Mouse (Mus musculus) B cell, adult 2 months (primary cell): ENCODE data around the gene Adamts20.

Experiments
- DNase-seq, 2 experiments: peaks; one replicate each; pipeline ENCODE4 v3.0.0; 2022

Adamts20 gene

GRCm38 (mm10) chr15:94334586-94334985, 130.6 kb downstream of the Adamts20 start:
- no peak for DNase-seq

GRCm38 (mm10) chr15:94326626-94327025, 138.6 kb downstream of the Adamts20 start:
- DNase-seq = no peak

- DNase-seq = no peak
Measured at GRCm38 (mm10) chr15:94325509-94326181, 139.6 kb downstream of the Adamts20 start.

- DNase-seq = no peak
Measured at GRCm38 (mm10) chr15:94316171-94316570, 149.0 kb downstream of the Adamts20 start.

- DNase-seq = no peak
Measured at GRCm38 (mm10) chr15:94309689-94310088, 155.5 kb downstream of the Adamts20 start.

GRCm38 (mm10) chr15:94307888-94308287, 157.3 kb downstream of the Adamts20 start:
- no peak for DNase-seq

GRCm38 (mm10) chr15:94303151-94303550, 162.1 kb downstream of the Adamts20 start:
- no peak for DNase-seq

GRCm38 (mm10) chr15:94294084-94294483, 171.1 kb downstream of the Adamts20 start:
- no peak for DNase-seq

- no peak for DNase-seq
Measured at GRCm38 (mm10) chr15:94288015-94288414, 177.2 kb downstream of the Adamts20 start.

GRCm38 (mm10) chr15:94287495-94287894, 177.7 kb downstream of the Adamts20 start:
- DNase-seq = no peak

GRCm38 (mm10) chr15:94276418-94276817, 188.8 kb downstream of the Adamts20 start:
- no peak for DNase-seq

GRCm38 (mm10) chr15:94265630-94266029, 199.6 kb downstream of the Adamts20 start:
- DNase-seq = peak; percentile 56 to 58

- no peak for DNase-seq
Measured at GRCm38 (mm10) chr15:94264497-94264879, 200.7 kb downstream of the Adamts20 start.

- no peak for DNase-seq
Measured at GRCm38 (mm10) chr15:94263866-94264496, 201.2 kb downstream of the Adamts20 start.

- DNase-seq = no peak
Measured at GRCm38 (mm10) chr15:94263241-94263640, 202.0 kb downstream of the Adamts20 start.

GRCm38 (mm10) chr15:94259497-94259896, 205.7 kb downstream of the Adamts20 start:
- no peak for DNase-seq

- no peak for DNase-seq
Measured at GRCm38 (mm10) chr15:94255538-94255937, 209.7 kb downstream of the Adamts20 start.

- DNase-seq = no peak
Measured at GRCm38 (mm10) chr15:94254861-94255516, 210.2 kb downstream of the Adamts20 start.

- DNase-seq = no peak
Measured at GRCm38 (mm10) chr15:94254091-94254860, 210.9 kb downstream of the Adamts20 start.

GRCm38 (mm10) chr15:94252962-94253712, 212.1 kb downstream of the Adamts20 start:
- DNase-seq = no peak

GRCm38 (mm10) chr15:94249766-94250165, 215.5 kb downstream of the Adamts20 start:
- DNase-seq = no peak

- no peak for DNase-seq
Measured at GRCm38 (mm10) chr15:94248386-94248785, 216.8 kb downstream of the Adamts20 start.

- no peak for DNase-seq
Measured at GRCm38 (mm10) chr15:94246669-94247068, 218.5 kb downstream of the Adamts20 start.
